Comparison of ENCODE assay signal across 21 mouse cellular contexts in genomic region chr4:130180909-130181602, GRCm38 (mm10). TPM values are rescaled to one million over a fixed set of nuclear protein-coding genes. Genes with fewer than 3 reads are reported as not detected.
"Had no signal": no experiment of that assay in that cellular context is flagged by ENCODE, and none has a peak within 500 bp of the region (broad histone marks: within the 10 kb centered on the region; RNA-seq: fewer than 3 reads in every experiment).

No protein-coding gene starts in this region.

- H3K4me2 ChIP-seq: limb, embryonic 12.5 days; limb, embryonic 15.5 days; liver, embryonic 12.5 days; liver, embryonic 15.5 days; midbrain, embryonic 11.5 days; stomach, embryonic 15.5 days had no signal

- DNase-seq: left cerebral cortex, postnatal 4 days; lung, adult 2 months; midbrain, embryonic 14.5 days; right cerebral cortex, postnatal 25 days; spleen, adult 18-20 months; thymus, postnatal 25 days had no signal

- H3K9me3 ChIP-seq: limb, embryonic 12.5 days; limb, embryonic 15.5 days; liver, embryonic 12.5 days; liver, embryonic 15.5 days; stomach, embryonic 15.5 days had no signal

- H3K27ac ChIP-seq: limb, embryonic 12.5 days; limb, embryonic 15.5 days; liver, embryonic 15.5 days; stomach, embryonic 15.5 days had no signal

- H3K27me3 ChIP-seq: limb, embryonic 15.5 days; stomach, embryonic 15.5 days had no signal

- H3K4me3 ChIP-seq: limb, embryonic 12.5 days; limb, embryonic 15.5 days; liver, embryonic 12.5 days; liver, embryonic 15.5 days; stomach, embryonic 15.5 days had no signal

- H3K9ac ChIP-seq: limb, embryonic 12.5 days; limb, embryonic 15.5 days; liver, embryonic 12.5 days; liver, embryonic 15.5 days; stomach, embryonic 15.5 days had no signal

- ATAC-seq: liver, embryonic 12.5 days had no signal

- H3K36me3 ChIP-seq: limb, embryonic 12.5 days; limb, embryonic 15.5 days; liver, embryonic 12.5 days; liver, embryonic 15.5 days; stomach, embryonic 15.5 days had no signal

RNA-seq across cellular contexts. Expression of gene Gm853, which starts 41.1 kb away (rescaled TPM):
- total RNA-seq: layer of hippocampus, adult 18-20 months; left cerebral cortex, adult 8-10 months; left cerebral cortex, postnatal 14 days; left cerebral cortex, postnatal 4 days; megakaryocyte progenitor cell, adult 5-6 weeks; megakaryocyte-erythroid progenitor cell, adult 5-6 weeks had no signal
- polyA plus RNA-seq: limb, embryonic 12.5 days; limb, embryonic 15.5 days; liver, embryonic 12.5 days; liver, embryonic 15.5 days; lung, adult 2 months; lung, embryonic 16.5 days; midbrain, embryonic 11.5 days; midbrain, embryonic 14.5 days; midbrain, postnatal 0 days; neural tube, embryonic 11.5 days; neural tube, embryonic 14.5 days; stomach, embryonic 15.5 days had no signal

RNA-seq across cellular contexts. Expression of gene Hcrtr1, which starts 41.9 kb away (rescaled TPM):
- total RNA-seq: megakaryocyte progenitor cell, adult 5-6 weeks; megakaryocyte-erythroid progenitor cell, adult 5-6 weeks had no signal
- polyA plus RNA-seq: limb, embryonic 12.5 days; liver, embryonic 12.5 days; liver, embryonic 15.5 days had no signal
